Mouse (Mus musculus): ENCODE measurements around the gene Stub1. TPM values are rescaled to one million over a fixed set of nuclear protein-coding genes. Genes with fewer than 3 reads are reported as not detected.
A peak's percentile ranks its signal among the peaks of the same experiment; 100 is the strongest.

Stub1 gene
- polyA plus RNA-seq, 1 experiment from 2014 or later = 404 TPM

DNA sequence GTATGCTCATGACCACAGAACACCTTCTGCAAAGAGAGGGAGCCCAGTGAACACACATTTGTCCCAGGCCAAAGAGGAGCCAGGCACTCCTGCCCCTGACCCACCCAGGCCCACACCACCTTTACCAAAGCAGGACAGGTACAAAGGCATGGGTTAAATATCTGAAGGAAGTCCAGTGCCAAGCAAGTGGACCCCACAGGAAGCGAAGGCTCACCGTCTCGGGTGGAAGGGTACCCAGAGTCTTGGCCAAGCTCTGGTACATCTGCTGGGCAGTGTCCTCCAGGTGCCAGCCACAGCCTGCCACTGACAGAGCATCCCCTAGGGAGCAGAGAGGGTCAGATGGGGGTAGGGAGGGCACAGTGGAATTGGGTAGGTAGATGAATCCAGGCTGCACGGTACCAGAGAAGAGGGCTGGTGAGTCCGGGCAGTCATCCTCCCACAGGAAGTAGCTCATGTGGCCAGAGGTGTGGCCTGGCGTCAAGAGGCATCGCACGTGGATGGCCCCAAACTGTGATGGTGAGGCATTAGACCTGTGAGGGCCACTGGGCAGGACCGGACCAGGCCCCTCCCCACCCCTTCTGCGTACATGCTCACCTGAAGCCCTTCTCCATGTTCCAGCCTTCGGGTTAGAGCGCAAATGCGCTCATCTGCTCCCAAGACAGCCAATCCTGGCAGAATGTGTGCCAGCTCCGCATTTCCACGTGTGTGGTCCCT lies 49.2 kb downstream of the Stub1 start:
- Histone ChIP-seq H3K27me3 (ENCODE audit: insufficient read depth, poor library complexity, severe bottlenecking) (no peaks in the 10 kb centered on the region), H3K4me1 (peaks cover 26% of the 10 kb centered on the region), H3K4me3 (peak overlapping the region; percentile 70), H3K9me3 (no peaks in the 10 kb centered on the region), H3K36me3 (peaks cover 70% of the 10 kb centered on the region), H3K27ac (peak overlapping the region; percentile 91; the same call in 1 of the 2 replicates)
- DNase-seq (ENCODE audit: low spot score) = no peak
- WGBS = 87% methylated on average over 15 of the region's 15 CpGs

DNA sequence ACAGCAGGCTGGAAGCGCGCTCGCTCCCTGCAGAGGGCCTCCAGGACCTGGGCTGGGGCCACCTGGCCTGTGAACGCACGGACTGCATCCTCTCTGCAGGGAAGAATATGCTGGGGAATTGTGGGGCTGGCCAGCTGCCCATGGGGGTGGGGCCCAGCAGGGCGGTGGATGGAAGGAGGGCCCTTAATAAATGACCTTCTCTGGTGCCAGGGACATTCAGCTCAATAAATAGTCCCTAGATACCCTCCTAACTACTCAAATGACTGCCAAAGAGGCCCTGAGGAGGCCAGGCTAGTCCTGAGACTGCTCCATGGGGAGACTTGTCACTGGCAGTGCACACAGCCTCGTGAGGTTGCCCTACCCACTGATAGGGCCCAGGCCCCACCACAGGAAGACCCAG lies 50.1 kb downstream of the Stub1 start:
- H3K27ac ChIP-seq = no peak overlapping the region
- 80% methylated on average over 7 of the region's 7 CpGs for WGBS
- no peaks in the 10 kb centered on the region for H3K9me3 ChIP-seq

DNA sequence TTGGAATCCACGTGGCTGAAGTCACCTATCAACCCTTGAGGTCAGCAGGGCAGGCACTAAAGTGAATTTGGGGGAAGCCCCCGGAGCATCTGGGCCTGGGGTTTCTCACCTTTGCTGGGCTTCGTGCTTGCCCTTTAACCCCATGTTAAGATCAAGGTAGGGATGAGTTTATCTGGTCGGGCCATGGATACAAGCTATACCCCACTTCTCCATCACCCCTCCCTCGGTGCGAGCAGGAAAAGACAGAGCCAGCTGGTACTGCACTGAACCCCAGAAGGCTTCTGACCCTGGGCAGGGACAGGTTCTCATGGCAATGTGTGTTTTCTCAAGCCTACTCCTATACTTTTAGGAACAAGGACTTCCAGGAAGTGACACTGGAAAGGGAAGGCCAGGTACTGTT lies 51.9 kb downstream of the Stub1 start:
- no peak overlapping the region for H3K27ac ChIP-seq
- peaks cover 22% of the 10 kb centered on the region for H3K4me1 ChIP-seq
- H3K9me3 ChIP-seq = no peaks in the 10 kb centered on the region
- no peak for DNase-seq (ENCODE audit: low spot score)
- 81% methylated on average over 6 of the region's 6 CpGs for WGBS
- H3K4me3 ChIP-seq = no peak overlapping the region
- H3K27me3 ChIP-seq (ENCODE audit: insufficient read depth, poor library complexity, severe bottlenecking) = no peaks in the 10 kb centered on the region
- peaks cover 73% of the 10 kb centered on the region for H3K36me3 ChIP-seq

More for the DNA sequence above, 50.1 kb downstream of the Stub1 start:
- no peak for DNase-seq (ENCODE audit: low spot score)
- Histone ChIP-seq H3K27me3 (ENCODE audit: insufficient read depth, poor library complexity, severe bottlenecking) (no peaks in the 10 kb centered on the region), H3K4me3 (no peak overlapping the region), H3K36me3 (peaks cover 72% of the 10 kb centered on the region), H3K4me1 (peaks cover 26% of the 10 kb centered on the region)

Small RNAs within 50 kb of the gene (microRNA-seq; reads per million reads assigned to microRNA genes)
- gene Mir3082 (0.76 reads per million), gene Mir6966 (0.76 reads per million)

Other genes starting within 250 kb of the Stub1 start
- gene Gng13, start 116.2 kb downstream of the Stub1 start, polyA plus RNA-seq (2016; fragmentation: Nextera tagmentation; extraction: Ambion mirVana) = 2.2 and 4.6 TPM in 2 replicates
- gene Chtf18, start 106.0 kb downstream of the Stub1 start, polyA plus RNA-seq (2016; fragmentation: Nextera tagmentation; extraction: Ambion mirVana) = 34.5 and 46.4 TPM in 2 replicates
- 18.1 and 19.8 TPM in 2 replicates for gene Rpusd1, start 105.7 kb downstream of the Stub1 start, polyA plus RNA-seq (2016; fragmentation: Nextera tagmentation; extraction: Ambion mirVana)
- gene Mslnl, start 97.4 kb downstream of the Stub1 start, polyA plus RNA-seq (2016; fragmentation: Nextera tagmentation; extraction: Ambion mirVana) = not detected in 2 replicates
- gene Msln, start 79.0 kb downstream of the Stub1 start, polyA plus RNA-seq (2016; fragmentation: Nextera tagmentation; extraction: Ambion mirVana) = 0.98 and 2.8 TPM in 2 replicates
- gene Narfl, start 59.6 kb downstream of the Stub1 start, polyA plus RNA-seq (2016; fragmentation: Nextera tagmentation; extraction: Ambion mirVana) = 33.5 and 36.0 TPM in 2 replicates
- 58.0 and 63.8 TPM in 2 replicates for gene Haghl, start 47.7 kb downstream of the Stub1 start, polyA plus RNA-seq (2016; fragmentation: Nextera tagmentation; extraction: Ambion mirVana)
- gene Ccdc78, start 46.8 kb downstream of the Stub1 start, polyA plus RNA-seq (2016; fragmentation: Nextera tagmentation; extraction: Ambion mirVana) = 0.18 and 0.37 TPM in 2 replicates
- gene Fam173a, start 40.5 kb downstream of the Stub1 start, polyA plus RNA-seq (2016; fragmentation: Nextera tagmentation; extraction: Ambion mirVana) = 74.5 and 74.9 TPM in 2 replicates
- gene AC134908.4, start 37.7 kb downstream of the Stub1 start, polyA plus RNA-seq (2016; fragmentation: Nextera tagmentation; extraction: Ambion mirVana) = 0.99 TPM in 1 of 2 replicates, not detected in the other
- 44.3 and 48.0 TPM in 2 replicates for gene Metrn, start 36.3 kb downstream of the Stub1 start, polyA plus RNA-seq (2016; fragmentation: Nextera tagmentation; extraction: Ambion mirVana)
- 0.62 and 1.2 TPM in 2 replicates for gene Fbxl16, start 24.3 kb downstream of the Stub1 start, polyA plus RNA-seq (2016; fragmentation: Nextera tagmentation; extraction: Ambion mirVana)
- gene Wdr24, start 9.8 kb downstream of the Stub1 start, polyA plus RNA-seq (2016; fragmentation: Nextera tagmentation; extraction: Ambion mirVana) = 21.6 and 23.0 TPM in 2 replicates
- 45.8 and 50.7 TPM in 2 replicates for gene Jmjd8, start 4.5 kb downstream of the Stub1 start, polyA plus RNA-seq (2016; fragmentation: Nextera tagmentation; extraction: Ambion mirVana)
- gene Rhbdl1, start 3.9 kb upstream of the Stub1 start, polyA plus RNA-seq (2016; fragmentation: Nextera tagmentation; extraction: Ambion mirVana) = 2.3 and 4.0 TPM in 2 replicates
- gene Gm20683, start 8.4 kb upstream of the Stub1 start, polyA plus RNA-seq (2016; fragmentation: Nextera tagmentation; extraction: Ambion mirVana) = 2.1 and 3.0 TPM in 2 replicates
- 29.0 and 29.8 TPM in 2 replicates for gene Rhot2, start 11.4 kb upstream of the Stub1 start, polyA plus RNA-seq (2016; fragmentation: Nextera tagmentation; extraction: Ambion mirVana)
- 22.4 and 31.7 TPM in 2 replicates for gene Wdr90, start 28.1 kb upstream of the Stub1 start, polyA plus RNA-seq (2016; fragmentation: Nextera tagmentation; extraction: Ambion mirVana)
- gene Mcrip2, start 35.4 kb upstream of the Stub1 start, polyA plus RNA-seq (2016; fragmentation: Nextera tagmentation; extraction: Ambion mirVana) = 133 and 201 TPM in 2 replicates
- gene Mettl26, start 41.7 kb upstream of the Stub1 start, polyA plus RNA-seq (2016; fragmentation: Nextera tagmentation; extraction: Ambion mirVana) = 46.7 and 55.4 TPM in 2 replicates
- gene Wfikkn1, start 47.5 kb upstream of the Stub1 start, polyA plus RNA-seq (2016; fragmentation: Nextera tagmentation; extraction: Ambion mirVana) = 0.96 and 3.8 TPM in 2 replicates
- gene Rab40c, start 86.3 kb upstream of the Stub1 start, polyA plus RNA-seq (2016; fragmentation: Nextera tagmentation; extraction: Ambion mirVana) = 22.2 and 24.4 TPM in 2 replicates
- gene Pigq, start 111.5 kb upstream of the Stub1 start, polyA plus RNA-seq (2016; fragmentation: Nextera tagmentation; extraction: Ambion mirVana) = 71.8 and 90.0 TPM in 2 replicates
- 0.15 and 0.85 TPM in 2 replicates for gene Nhlrc4, start 111.6 kb upstream of the Stub1 start, polyA plus RNA-seq (2016; fragmentation: Nextera tagmentation; extraction: Ambion mirVana)
- gene A930017K11Rik, start 119.2 kb upstream of the Stub1 start, polyA plus RNA-seq (2016; fragmentation: Nextera tagmentation; extraction: Ambion mirVana) = 0.20 and 0.55 TPM in 2 replicates
- gene Capn15, start 152.4 kb upstream of the Stub1 start, polyA plus RNA-seq (2016; fragmentation: Nextera tagmentation; extraction: Ambion mirVana) = 20.1 and 21.4 TPM in 2 replicates
- gene Rab11fip3, start 236.2 kb upstream of the Stub1 start, polyA plus RNA-seq (2016; fragmentation: Nextera tagmentation; extraction: Ambion mirVana) = 12.3 and 16.6 TPM in 2 replicates

Measured in heart, embryonic 10.5 days (tissue).